Mouse (Mus musculus): ENCODE results near the gene Atf7ip.

Gene Atf7ip

GRCm38 (mm10) chr6:136486166-136486565 is 19.8 kb upstream of the Atf7ip start:
- DNase-seq (ENCODE audit: low spot score) = no peak

- DNase-seq (ENCODE audit: low spot score) = no peak
Observed at GRCm38 (mm10) chr6:136486801-136487553, 19.0 kb upstream of the Atf7ip start.

- DNase-seq (ENCODE audit: low spot score) = no peak
Observed at GRCm38 (mm10) chr6:136487554-136487950, 18.4 kb upstream of the Atf7ip start.

- no peak for DNase-seq (ENCODE audit: low spot score)
Observed at GRCm38 (mm10) chr6:136489899-136490298, 16.1 kb upstream of the Atf7ip start.

- no peak for DNase-seq (ENCODE audit: low spot score)
Observed at GRCm38 (mm10) chr6:136490516-136491475, 15.2 kb upstream of the Atf7ip start.

GRCm38 (mm10) chr6:136491631-136492030 is 14.3 kb upstream of the Atf7ip start:
- DNase-seq (ENCODE audit: low spot score) = no peak

- DNase-seq (ENCODE audit: low spot score) = no peak
Observed at GRCm38 (mm10) chr6:136492251-136492650, 13.7 kb upstream of the Atf7ip start.

- DNase-seq (ENCODE audit: low spot score) = no peak
Observed at GRCm38 (mm10) chr6:136493486-136493885, 12.5 kb upstream of the Atf7ip start.

GRCm38 (mm10) chr6:136493910-136494751 is 11.8 kb upstream of the Atf7ip start:
- DNase-seq (ENCODE audit: low spot score) = no peak

- no peak for DNase-seq (ENCODE audit: low spot score)
Observed at GRCm38 (mm10) chr6:136495023-136495422, 10.9 kb upstream of the Atf7ip start.

GRCm38 (mm10) chr6:136497744-136498143 is 8.2 kb upstream of the Atf7ip start:
- no peak for DNase-seq (ENCODE audit: low spot score)

- no peak for DNase-seq (ENCODE audit: low spot score)
Observed at GRCm38 (mm10) chr6:136499292-136499977, 6.5 kb upstream of the Atf7ip start.

- DNase-seq (ENCODE audit: low spot score) = no peak
Observed at GRCm38 (mm10) chr6:136508652-136509051, 2.7 kb downstream of the Atf7ip start.

- DNase-seq (ENCODE audit: low spot score) = no peak
Observed at GRCm38 (mm10) chr6:136510945-136511344, 5.0 kb downstream of the Atf7ip start.

GRCm38 (mm10) chr6:136512351-136512750 is 6.4 kb downstream of the Atf7ip start:
- DNase-seq (ENCODE audit: low spot score) = no peak

- no peak for DNase-seq (ENCODE audit: low spot score)
Observed at GRCm38 (mm10) chr6:136516626-136517025, 10.7 kb downstream of the Atf7ip start.

GRCm38 (mm10) chr6:136517221-136517620 is 11.3 kb downstream of the Atf7ip start:
- DNase-seq (ENCODE audit: low spot score) = no peak

GRCm38 (mm10) chr6:136518537-136519246 is 12.7 kb downstream of the Atf7ip start:
- DNase-seq (ENCODE audit: low spot score) = peak; percentile 97

GRCm38 (mm10) chr6:136519254-136519653 is 13.3 kb downstream of the Atf7ip start:
- DNase-seq (ENCODE audit: low spot score) = no peak

GRCm38 (mm10) chr6:136520361-136520760 is 14.4 kb downstream of the Atf7ip start:
- DNase-seq (ENCODE audit: low spot score) = no peak

- no peak for DNase-seq (ENCODE audit: low spot score)
Observed at GRCm38 (mm10) chr6:136521681-136522080, 15.7 kb downstream of the Atf7ip start.

Measured in retina, embryonic 14.5 days (tissue).